Mouse (Mus musculus): ENCODE data around the gene Olfr889. TPM values are rescaled to one million over a fixed set of nuclear protein-coding genes. Genes with fewer than 3 reads are reported as not detected.
"Not testable (repeated sequence)": the region's sequence is repeated elsewhere in the genome, so short reads cannot be mapped to it uniquely, and the experiment has no call there.

Gene Olfr889
- under 1 TPM in 1 of 4 experiments, not detected in 3; 0.07 TPM for total RNA-seq (2022)

DNA sequence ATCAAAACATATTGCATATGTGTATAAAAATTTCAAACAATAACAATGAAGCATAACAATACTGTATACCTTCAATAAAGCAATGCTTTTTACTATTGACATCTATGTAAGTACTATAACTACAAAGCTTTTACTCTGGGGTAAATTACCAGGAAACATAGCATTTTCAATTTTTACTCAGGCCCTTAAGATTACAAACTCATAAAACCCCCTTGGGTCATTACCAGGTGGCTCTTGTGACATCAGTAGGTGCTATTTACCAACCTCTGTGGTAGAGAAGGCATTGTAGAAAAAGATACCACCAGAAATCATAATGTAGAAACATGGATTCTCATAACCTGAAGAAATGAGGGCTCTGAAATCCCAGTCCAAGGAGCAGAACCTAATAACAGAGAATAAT is at the start of gene Olfr889:
Olfr889 (plus strand) TSS at position 301 of the 400 bp plus-strand sequence.
- no peak for DNase-seq (ENCODE audit: low spot score in 2 of 2)

DNA sequence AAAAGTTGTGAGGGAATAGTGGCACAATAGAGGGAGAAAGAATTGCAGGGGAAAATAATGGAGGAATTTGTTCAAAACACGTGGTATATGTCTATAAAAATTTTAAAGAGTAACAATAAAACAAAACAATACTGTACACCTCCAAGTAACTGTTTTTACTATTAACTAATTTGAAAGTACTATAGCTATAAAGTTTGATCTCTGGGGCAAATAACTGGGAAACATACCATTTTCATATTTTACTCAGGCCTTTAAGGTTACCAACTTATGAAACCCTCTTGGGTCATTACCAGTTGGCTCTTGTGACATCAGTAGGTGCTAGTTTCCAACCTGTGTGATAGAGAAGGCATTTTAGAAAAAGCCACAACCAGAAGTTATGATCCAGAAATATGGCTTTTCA is 31.2 kb upstream of the Olfr889 start, which contains the start of gene Olfr887:
Olfr887 (plus strand) TSS at position 301 of the 400 bp plus-strand sequence.
- no peak for DNase-seq (ENCODE audit: low spot score in 2 of 2)

DNA sequence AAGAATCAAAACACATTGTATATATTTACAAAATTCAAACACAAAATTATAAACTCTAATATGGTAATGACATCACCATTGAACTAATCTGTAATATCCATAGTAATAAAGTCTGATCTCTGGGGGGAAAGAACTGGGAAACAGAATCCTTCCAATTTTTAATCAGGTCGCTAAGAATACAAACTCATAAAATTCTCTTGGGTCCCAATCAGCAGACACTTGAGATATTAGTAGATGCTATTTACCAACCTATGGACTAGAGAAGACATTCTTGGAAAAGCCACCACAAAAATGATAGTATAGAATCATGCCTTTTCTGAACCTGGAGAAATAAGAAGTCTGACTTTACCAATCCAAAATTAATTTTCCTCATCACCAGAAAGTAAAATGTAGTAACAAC is 7.2 kb upstream of the Olfr889 start, which contains the start of gene Olfr888:
Olfr888 (plus strand) TSS at position 301 of the 400 bp plus-strand sequence.
- DNase-seq (ENCODE audit: low spot score in 2 of 2), result no peak

DNA sequence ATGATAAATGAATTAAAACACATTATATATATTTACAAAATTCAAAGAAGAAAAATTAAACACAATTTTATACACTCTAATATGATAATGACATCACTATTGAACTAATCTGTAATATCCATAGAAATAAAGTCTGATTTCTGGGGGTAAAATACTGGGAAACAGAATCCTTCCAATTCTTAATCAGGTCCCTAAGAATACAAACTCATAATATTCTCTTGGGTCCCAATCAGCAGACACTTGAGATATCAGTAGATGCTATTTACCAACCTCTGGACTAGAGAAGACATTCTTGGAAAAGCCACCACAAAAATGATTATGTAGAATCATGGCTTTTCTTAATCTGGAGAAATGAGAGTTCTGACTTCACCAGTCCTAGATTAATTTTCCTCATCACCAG is 27.2 kb downstream of the Olfr889 start, which contains the start of gene Olfr890:
Olfr890 (plus strand) TSS at position 301 of the 400 bp plus-strand sequence.
- DNase-seq (ENCODE audit: low spot score in 2 of 2), result no peak

DNA sequence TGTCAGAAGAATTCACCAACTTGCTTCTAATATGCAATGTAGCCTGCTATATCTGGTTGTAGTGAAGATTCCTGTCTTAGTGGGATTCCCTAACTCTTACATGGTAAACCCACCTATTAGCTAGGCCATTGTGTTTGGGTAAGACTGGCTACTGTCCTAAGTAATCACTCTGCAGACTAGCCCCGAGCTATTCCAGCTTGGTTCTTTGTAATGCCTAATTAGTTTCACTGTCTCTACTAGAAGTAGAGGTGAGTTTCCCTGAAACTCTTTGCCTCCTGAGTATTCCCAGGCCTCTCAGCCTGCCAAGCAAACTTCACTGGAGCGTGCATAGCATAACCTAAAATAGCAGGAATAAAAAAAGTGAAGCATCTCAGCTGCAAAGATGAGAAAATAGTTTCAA is 53.3 kb downstream of the Olfr889 start:
- DNase-seq (ENCODE audit: low spot score in 2 of 2), result not testable (repeated sequence)

Other genes with a start within 250 kb of the Olfr889 start
- gene Olfr145, start 218.5 kb upstream of the Olfr889 start, total RNA-seq (2022), result not detected
- under 1 TPM in 2 of 4 experiments, not detected in 2; 0.13 to 0.21 TPM for gene Olfr878, start 197.4 kb upstream of the Olfr889 start, total RNA-seq (2022)
- not detected for gene Olfr881, start 123.4 kb upstream of the Olfr889 start, total RNA-seq (2022)
- under 1 TPM in 1 of 4 experiments, not detected in 3; 0.41 TPM for gene Olfr883, start 89.4 kb upstream of the Olfr889 start, total RNA-seq (2022)
- not detected for gene Olfr884, start 68.6 kb upstream of the Olfr889 start, total RNA-seq (2022)
- not detected for gene Olfr885, start 53.9 kb upstream of the Olfr889 start, total RNA-seq (2022)
- gene Olfr887, start 31.1 kb upstream of the Olfr889 start, total RNA-seq (2022), result not detected
- gene Olfr888, start 7.1 kb upstream of the Olfr889 start, total RNA-seq (2022), result not detected
- gene Olfr890, start 27.3 kb downstream of the Olfr889 start, total RNA-seq (2022), result not detected
- gene Olfr891, start 65.6 kb downstream of the Olfr889 start, total RNA-seq (2022), result not detected
- not detected for gene Olfr893, start 93.2 kb downstream of the Olfr889 start, total RNA-seq (2022)
- not detected for gene Olfr894, start 102.9 kb downstream of the Olfr889 start, total RNA-seq (2022)
- gene Olfr143, start 137.6 kb downstream of the Olfr889 start, total RNA-seq (2022), result not detected
- not detected for gene Olfr895, start 152.7 kb downstream of the Olfr889 start, total RNA-seq (2022)
- gene Olfr896-ps1, start 175.9 kb downstream of the Olfr889 start, total RNA-seq (2022), result not detected
- gene Olfr25, start 213.9 kb downstream of the Olfr889 start, total RNA-seq (2022), result not detected
- not detected for gene Olfr898, start 233.2 kb downstream of the Olfr889 start, total RNA-seq (2022)